Mouse (Mus musculus) liver (tissue): Measurements from ENCODE around the gene 4921511C20Rik.

Source experiments
- DNase-seq: peaks from one replicate; pipeline ENCODE4 v3.0.0-alpha.2; 2020; ENCODE audit warnings: mixed read lengths

Gene 4921511C20Rik

DNA sequence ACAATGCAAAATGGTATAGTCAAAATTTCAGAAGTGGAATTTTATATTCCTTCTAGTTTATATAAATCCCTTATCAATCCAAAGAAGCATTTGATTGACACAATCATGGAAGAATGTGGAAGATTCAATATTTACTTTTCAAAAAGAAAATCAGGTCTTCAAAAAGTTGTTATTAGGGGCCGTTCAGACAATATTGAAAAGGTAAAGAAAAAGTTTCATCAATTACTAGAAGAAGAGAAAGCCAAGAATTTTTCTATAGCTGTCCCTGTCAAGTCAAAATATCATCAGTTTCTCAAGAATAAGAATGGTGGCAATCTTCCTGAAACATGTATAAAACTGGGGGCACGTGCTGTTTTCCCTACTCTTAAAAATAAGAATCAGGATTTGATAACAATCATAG is at the start of gene 4921511C20Rik:
Gene 4921511C20Rik (plus strand): TSS at position 301 of the 400 bp plus-strand sequence.
- DNase-seq, result no peak
